Mouse (Mus musculus): ENCODE results near the gene Frmpd4.

Frmpd4 gene

DNA sequence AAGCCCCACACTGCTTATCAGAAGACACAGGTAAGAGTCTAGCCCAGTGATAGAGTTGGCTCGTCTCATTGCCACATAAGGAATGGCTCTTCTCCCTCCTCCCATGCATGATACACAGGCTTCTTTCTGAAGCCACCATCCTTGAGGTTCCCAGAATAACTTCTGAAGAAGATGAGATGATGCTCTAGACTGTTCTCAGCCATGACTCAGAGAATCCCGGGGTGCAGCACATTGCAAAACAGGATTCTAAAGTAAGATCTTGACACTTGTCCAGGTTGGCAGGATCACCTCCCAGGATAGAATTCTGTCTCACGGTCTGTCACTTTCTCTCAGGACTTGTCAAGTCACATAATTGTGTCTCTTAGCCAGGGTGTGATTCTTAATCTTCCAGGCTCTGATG, 1024.2 kb downstream of the Frmpd4 start:
- DNase-seq (ENCODE audit: low read depth), result no peak

DNA sequence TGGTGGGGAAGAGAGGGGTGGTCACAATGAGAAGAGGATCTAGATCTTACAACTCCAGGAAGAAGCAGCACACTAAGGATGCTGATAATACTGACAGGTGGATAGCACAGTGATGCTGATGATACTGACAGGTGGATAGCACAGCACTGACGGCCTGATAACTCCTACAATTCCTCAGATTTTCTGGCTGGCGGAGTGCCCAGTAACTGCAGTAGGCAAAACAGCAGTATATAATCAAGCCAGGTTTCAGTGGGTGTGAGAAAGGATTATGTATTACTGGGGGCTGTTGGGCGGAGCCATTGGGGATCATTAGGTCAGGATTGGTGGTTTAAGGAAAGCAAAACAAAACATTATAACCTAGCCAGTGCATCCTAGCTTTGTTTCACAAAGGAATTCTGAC, 1053.9 kb downstream of the Frmpd4 start:
- no peak for DNase-seq (ENCODE audit: low read depth)

DNA sequence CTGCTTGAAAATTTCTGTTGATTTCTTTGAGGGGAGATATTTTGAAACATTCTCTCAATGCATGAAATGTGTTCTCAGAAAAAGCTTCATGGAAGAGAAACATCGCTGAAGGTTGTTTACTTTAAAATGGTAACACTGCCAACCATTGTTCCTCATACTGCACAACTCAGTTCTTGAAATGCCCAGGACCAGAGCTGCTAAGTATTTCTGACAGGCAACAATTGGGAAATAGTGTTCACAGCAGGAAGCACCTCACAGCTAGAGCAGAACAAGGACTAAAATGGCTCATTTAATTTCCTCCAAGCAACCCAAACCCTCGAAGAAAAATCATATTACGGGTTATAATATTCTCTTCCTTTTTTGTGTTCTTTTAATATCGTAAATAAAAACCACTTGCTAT, 1054.5 kb downstream of the Frmpd4 start:
- DNase-seq (ENCODE audit: low read depth), result no peak

DNA sequence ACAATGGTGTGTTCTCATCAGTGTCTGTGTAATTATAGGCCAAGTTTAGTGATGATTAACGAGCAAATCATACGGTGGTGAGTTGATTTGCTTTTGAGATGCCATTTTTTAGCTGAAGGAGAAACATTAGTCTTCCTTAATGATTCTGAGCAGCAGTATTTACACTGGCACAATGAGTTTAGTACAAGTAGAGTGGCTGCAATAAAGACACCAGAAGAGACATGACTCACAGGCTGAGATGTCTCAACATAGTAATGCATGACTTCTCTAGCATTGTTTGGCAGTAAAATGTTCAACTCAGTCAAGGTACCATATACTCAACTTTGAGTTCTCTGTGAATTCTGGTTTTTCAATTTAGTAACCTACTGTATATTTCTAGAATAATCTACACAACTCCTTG, 1058.6 kb downstream of the Frmpd4 start:
- no peak for DNase-seq (ENCODE audit: low read depth)

DNA sequence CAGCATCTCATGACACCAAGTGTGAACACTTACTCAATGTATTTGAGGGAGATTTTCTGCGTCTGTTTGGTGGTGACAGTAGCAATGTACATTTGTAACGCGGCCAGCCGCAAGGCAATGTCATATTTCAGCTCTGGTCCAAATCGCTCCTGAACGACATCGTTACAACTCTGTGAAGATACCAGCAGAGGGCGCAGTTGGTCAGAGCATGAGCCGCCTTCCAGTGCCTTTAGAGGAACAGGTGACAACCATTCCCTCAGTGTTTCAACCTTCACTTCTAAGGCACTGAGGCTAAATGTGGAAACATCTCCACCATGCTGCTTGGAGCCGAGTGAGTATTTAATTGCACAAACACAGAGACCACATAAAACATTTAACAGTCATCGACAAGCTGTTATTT, 1079.3 kb downstream of the Frmpd4 start:
- DNase-seq (ENCODE audit: low read depth), result peak; percentile 70

DNA sequence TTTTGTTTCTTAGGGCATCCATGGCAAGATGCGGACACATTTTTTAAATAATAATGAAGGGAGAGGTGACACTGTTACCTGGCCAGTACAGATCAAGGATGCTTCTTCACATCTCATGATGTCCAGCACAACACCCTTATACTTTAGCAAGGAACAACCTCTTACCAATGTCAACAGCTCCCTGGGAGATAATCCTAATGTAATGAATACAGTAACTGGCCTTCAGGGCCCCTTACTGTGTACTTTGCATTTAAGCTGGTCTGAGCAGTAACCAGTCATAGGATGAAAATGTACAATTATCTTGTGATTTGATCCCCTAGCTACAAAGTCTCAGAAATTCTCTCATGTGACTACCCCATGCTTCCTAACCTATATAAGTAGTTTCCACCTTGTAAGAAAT, 1084.8 kb downstream of the Frmpd4 start:
- DNase-seq (ENCODE audit: low read depth), result no peak

DNA sequence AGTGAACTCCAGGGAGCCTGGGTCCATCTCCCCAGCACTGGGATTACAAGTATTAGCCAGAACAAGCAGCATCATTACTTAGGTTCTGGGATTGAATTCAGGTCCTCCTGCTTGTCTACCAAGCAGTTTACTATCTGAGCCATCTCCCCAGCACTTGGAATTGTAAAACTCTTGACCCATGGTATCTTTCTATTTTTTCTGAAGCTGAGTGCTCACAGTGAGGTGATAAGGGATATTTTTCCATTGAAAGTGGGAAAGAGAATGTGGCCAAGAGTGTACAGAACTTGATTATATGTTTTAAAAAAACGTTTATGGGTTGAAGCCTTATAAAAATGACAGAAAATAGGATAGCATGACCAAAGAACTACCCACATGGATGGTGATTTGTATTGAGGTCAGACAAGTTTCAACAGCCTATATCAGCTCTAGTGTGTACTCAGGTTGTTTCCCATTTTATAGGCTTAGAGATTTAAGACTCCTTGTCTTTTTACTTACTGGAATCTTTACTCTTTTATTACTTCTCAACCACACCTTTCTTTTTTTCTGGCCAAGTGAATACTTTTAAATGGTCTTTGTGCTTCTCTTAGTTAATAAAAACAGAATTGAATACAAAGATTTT, 1085.3 kb downstream of the Frmpd4 start:
- no peak for DNase-seq (ENCODE audit: low read depth)

DNA sequence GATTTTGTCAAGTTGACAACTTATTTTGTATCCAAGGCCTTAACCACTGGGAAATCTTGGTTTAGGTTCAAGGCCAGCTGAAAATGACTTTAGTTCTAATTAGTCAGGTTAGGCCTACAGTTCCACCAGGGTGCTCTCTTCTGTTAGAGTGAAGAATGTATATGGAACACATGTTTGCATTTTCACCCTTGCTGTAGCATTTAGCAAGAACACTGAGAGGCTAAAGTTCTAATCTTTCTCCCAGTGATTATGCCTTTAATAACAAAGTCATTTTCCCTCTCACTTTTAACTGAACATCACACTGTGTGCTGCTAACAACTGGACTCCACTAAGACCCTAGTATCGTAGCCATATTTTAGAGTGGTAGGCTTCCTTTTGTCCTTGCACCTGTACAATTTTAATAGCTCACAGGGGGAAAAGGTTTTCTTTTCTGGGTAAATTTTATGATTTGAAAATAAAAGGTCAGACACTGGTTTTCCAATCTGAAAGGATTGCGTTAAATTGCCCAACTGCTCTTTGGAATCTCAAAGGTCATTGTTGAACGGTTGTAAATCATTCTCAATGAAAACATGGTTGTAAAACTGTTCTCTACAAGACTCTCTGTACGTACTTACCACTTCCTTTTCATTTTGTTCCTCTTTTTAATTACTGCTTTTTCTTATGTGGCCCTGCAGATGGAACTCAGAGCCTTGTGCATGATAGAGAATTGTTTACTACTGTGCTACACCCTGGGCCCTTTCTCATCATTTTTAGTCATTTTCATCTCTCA, 1093.4 kb downstream of the Frmpd4 start:
- no peak for DNase-seq (ENCODE audit: low read depth)

DNA sequence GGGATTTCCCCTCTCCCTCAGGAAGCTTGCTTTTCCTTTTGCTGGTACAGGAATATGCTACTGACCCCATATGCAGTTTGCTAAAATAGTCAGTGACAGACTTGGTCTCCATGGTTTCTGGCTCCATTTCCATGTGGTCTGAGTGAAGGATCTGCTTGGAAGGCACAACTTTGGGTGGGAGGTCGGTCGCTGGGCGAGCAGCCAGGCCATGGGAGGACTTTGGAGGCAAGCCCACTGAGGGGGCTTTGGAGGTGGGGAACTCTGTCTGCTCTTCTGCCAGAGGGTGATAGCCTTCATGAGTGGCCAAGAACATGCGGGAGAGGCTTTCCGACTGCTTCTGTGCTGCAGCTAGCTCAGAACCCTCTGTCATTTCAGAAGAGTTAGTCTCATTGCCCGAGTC, 1099.4 kb downstream of the Frmpd4 start:
- no peak for DNase-seq (ENCODE audit: low read depth)

DNA sequence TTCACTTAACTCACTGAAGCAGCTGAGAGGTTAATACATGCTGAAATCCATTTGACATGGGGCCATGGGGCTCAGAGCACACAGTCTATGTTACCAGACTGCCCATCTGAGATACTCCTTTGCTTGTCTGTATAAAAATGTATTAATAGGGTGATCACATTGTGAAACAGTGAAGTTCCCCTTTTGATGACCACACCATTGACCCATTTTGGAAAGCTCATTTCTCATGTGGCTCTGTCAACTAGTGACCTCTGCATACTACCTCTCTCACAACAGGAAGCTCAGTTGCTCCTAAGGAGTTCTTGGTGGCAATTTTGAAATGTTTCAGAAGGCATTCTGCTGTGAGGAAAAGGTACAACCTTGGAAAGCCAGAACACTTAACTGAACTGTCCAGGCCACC, 1142.1 kb downstream of the Frmpd4 start:
- DNase-seq (ENCODE audit: low read depth), result no peak

DNA sequence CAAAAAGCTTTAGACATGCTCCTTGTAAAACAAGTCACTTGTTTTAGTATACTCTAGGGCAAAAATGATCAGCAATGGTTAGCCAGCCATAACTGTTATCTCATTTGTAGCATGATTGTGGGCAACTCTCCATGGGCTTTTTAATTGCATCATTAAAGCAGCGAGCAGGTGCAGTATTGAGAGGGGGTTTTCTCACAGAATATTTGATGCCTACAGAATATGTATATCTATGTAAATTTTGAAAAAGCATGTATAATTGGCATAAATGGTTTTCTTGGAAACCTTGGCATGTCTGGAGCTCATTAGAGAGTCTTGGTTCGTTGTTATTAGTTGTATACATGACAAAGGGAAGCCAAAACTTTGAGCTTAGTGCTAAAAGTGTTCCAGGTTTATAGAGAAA, 1143.1 kb downstream of the Frmpd4 start:
- DNase-seq (ENCODE audit: low read depth), result no peak

Data from NIH3T3 (cell line).